In genomic region chr12:100126968-100127865, GRCm38 (mm10) we compare ENCODE assay signal across 12 mouse cellular contexts. TPM values are rescaled to one million over a fixed set of nuclear protein-coding genes. Genes with fewer than 3 reads are reported as not detected.
A peak's percentile ranks its signal among the peaks of the same experiment; 100 is the strongest.
DNase-seq lines count a peak whose midpoint lies in the region; ATAC-seq lines count a peak whose summit lies in the region.
"Had no signal": no experiment of that assay in that cellular context is flagged by ENCODE, and none has a peak within 500 bp of the region (broad histone marks: within the 10 kb centered on the region; RNA-seq: fewer than 3 reads in every experiment).

No protein-coding gene starts in this region.

- peaks cover 10% of the 10 kb centered on the region for H3K4me1 ChIP-seq in intestine, embryonic 14.5 days (replicated peaks; ENCODE audit: control insufficient read depth, insufficient read depth, low read length)
- peaks cover 5% of the 10 kb centered on the region; the same call in 1 of the 2 replicates for H3K4me1 ChIP-seq in intestine, embryonic 15.5 days (replicated peaks)
- no peaks in the 10 kb centered on the region for H3K4me1 ChIP-seq in midbrain, embryonic 13.5 days (replicated peaks)
- H3K4me1 ChIP-seq in midbrain, embryonic 15.5 days: no peaks in the 10 kb centered on the region
- peaks cover 22% of the 10 kb centered on the region for H3K4me1 ChIP-seq in liver, embryonic 12.5 days
- peaks cover 3% of the 10 kb centered on the region; the same call in 1 of the 2 replicates for H3K4me1 ChIP-seq in stomach, embryonic 16.5 days (ENCODE audit: control insufficient read depth, insufficient read depth, low read length)
- H3K4me1 ChIP-seq: forebrain, embryonic 15.5 days had no signal

- no peak overlapping the region for H3K9ac ChIP-seq in intestine, embryonic 14.5 days (ENCODE audit: low read length)
- H3K9ac ChIP-seq in intestine, embryonic 15.5 days: no peak overlapping the region
- no peak overlapping the region for H3K9ac ChIP-seq in midbrain, embryonic 13.5 days (replicated peaks)
- H3K9ac ChIP-seq in midbrain, embryonic 15.5 days: no peak overlapping the region
- no peak overlapping the region for H3K9ac ChIP-seq in liver, embryonic 12.5 days
- H3K9ac ChIP-seq in stomach, embryonic 16.5 days (ENCODE audit: low read length): no peak overlapping the region
- H3K9ac ChIP-seq: forebrain, embryonic 15.5 days; liver, embryonic 15.5 days had no signal

- 66% methylated on average over 17 of the region's 17 CpGs for WGBS in intestine, embryonic 14.5 days
- 66% methylated on average over 17 of the region's 17 CpGs for WGBS in intestine, embryonic 15.5 days
- 90% methylated on average over 17 of the region's 17 CpGs for WGBS in midbrain, embryonic 13.5 days
- 88% methylated on average over 17 of the region's 17 CpGs for WGBS in midbrain, embryonic 15.5 days
- WGBS in liver, embryonic 12.5 days (ENCODE audit: insufficient replicate concordance): 46% methylated on average over 17 of the region's 17 CpGs
- 71% methylated on average over 17 of the region's 17 CpGs for WGBS in stomach, embryonic 16.5 days

- H3K27me3 ChIP-seq in intestine, embryonic 14.5 days (replicated peaks; ENCODE audit: control insufficient read depth, insufficient read depth, low read length): no peaks in the 10 kb centered on the region
- no peaks in the 10 kb centered on the region for H3K27me3 ChIP-seq in intestine, embryonic 15.5 days (replicated peaks)
- H3K27me3 ChIP-seq in midbrain, embryonic 13.5 days: no peaks in the 10 kb centered on the region
- H3K27me3 ChIP-seq in midbrain, embryonic 15.5 days (replicated peaks): no peaks in the 10 kb centered on the region
- H3K27me3 ChIP-seq in liver, embryonic 12.5 days (replicated peaks): no peaks in the 10 kb centered on the region
- no peaks in the 10 kb centered on the region for H3K27me3 ChIP-seq in stomach, embryonic 16.5 days (ENCODE audit: control insufficient read depth, insufficient read depth, low read length)
- H3K27me3 ChIP-seq: forebrain, embryonic 15.5 days; liver, embryonic 15.5 days had no signal

- ATAC-seq in intestine, embryonic 14.5 days (replicated peaks; ENCODE audit: low FRiP score, low TSS enrichment, low read depth): no peak
- no peak for ATAC-seq in intestine, embryonic 15.5 days
- ATAC-seq in midbrain, embryonic 13.5 days: no peak
- no peak for ATAC-seq in midbrain, embryonic 15.5 days (replicated peaks)
- 0 out of 2 replicates have a peak, but pooled peaks have one; percentile 42 for ATAC-seq in liver, embryonic 12.5 days
- no peak for ATAC-seq in stomach, embryonic 16.5 days (ENCODE audit: insufficient read depth, low FRiP score)
- ATAC-seq: forebrain, embryonic 15.5 days had no signal

- H3K4me3 ChIP-seq in intestine, embryonic 14.5 days (ENCODE audit: low read depth, low read length): no peak overlapping the region
- no peak overlapping the region for H3K4me3 ChIP-seq in intestine, embryonic 15.5 days (replicated peaks)
- H3K4me3 ChIP-seq in midbrain, embryonic 13.5 days (replicated peaks): no peak overlapping the region
- H3K4me3 ChIP-seq in midbrain, embryonic 15.5 days: no peak overlapping the region
- H3K4me3 ChIP-seq in liver, embryonic 12.5 days: no peak overlapping the region
- no peak overlapping the region for H3K4me3 ChIP-seq in stomach, embryonic 16.5 days (replicated peaks; ENCODE audit: low read length)
- H3K4me3 ChIP-seq: forebrain, embryonic 15.5 days; liver, embryonic 15.5 days had no signal

- no peak for DNase-seq in intestine, embryonic 14.5 days (ENCODE audit: low spot score)
- DNase-seq in embryo, embryonic 11 days: no peak
- DNase-seq in spleen, postnatal 10 days (ENCODE audit: low spot score in 2 of 2): no peak
- DNase-seq: cerebellum, adult 9-10 months; retina, postnatal 1 day had no signal

- no peaks in the 10 kb centered on the region for H3K9me3 ChIP-seq in intestine, embryonic 14.5 days (ENCODE audit: control insufficient read depth, low read length)
- H3K9me3 ChIP-seq in intestine, embryonic 15.5 days: no peaks in the 10 kb centered on the region
- H3K9me3 ChIP-seq in midbrain, embryonic 13.5 days: no peaks in the 10 kb centered on the region
- no peaks in the 10 kb centered on the region for H3K9me3 ChIP-seq in midbrain, embryonic 15.5 days
- no peaks in the 10 kb centered on the region for H3K9me3 ChIP-seq in liver, embryonic 12.5 days (replicated peaks)
- H3K9me3 ChIP-seq in stomach, embryonic 16.5 days (replicated peaks; ENCODE audit: control insufficient read depth, low read length): no peaks in the 10 kb centered on the region
- H3K9me3 ChIP-seq: forebrain, embryonic 15.5 days; liver, embryonic 15.5 days had no signal

- no peak overlapping the region for H3K4me2 ChIP-seq in intestine, embryonic 14.5 days (ENCODE audit: low read length)
- no peak overlapping the region for H3K4me2 ChIP-seq in intestine, embryonic 15.5 days (replicated peaks)
- H3K4me2 ChIP-seq in midbrain, embryonic 13.5 days (replicated peaks): no peak overlapping the region
- no peak overlapping the region for H3K4me2 ChIP-seq in midbrain, embryonic 15.5 days
- H3K4me2 ChIP-seq in liver, embryonic 12.5 days: no peak overlapping the region
- H3K4me2 ChIP-seq in stomach, embryonic 16.5 days (ENCODE audit: low read depth, low read length): no peak overlapping the region
- H3K4me2 ChIP-seq: forebrain, embryonic 15.5 days; liver, embryonic 15.5 days had no signal

- peaks cover 83% of the 10 kb centered on the region for H3K36me3 ChIP-seq in intestine, embryonic 14.5 days (ENCODE audit: control insufficient read depth, insufficient read depth, low read length)
- peaks cover 39% of the 10 kb centered on the region for H3K36me3 ChIP-seq in intestine, embryonic 15.5 days
- peaks cover 90% of the 10 kb centered on the region for H3K36me3 ChIP-seq in midbrain, embryonic 13.5 days
- peaks cover 61% of the 10 kb centered on the region for H3K36me3 ChIP-seq in midbrain, embryonic 15.5 days (replicated peaks)
- H3K36me3 ChIP-seq in liver, embryonic 12.5 days: peaks cover 90% of the 10 kb centered on the region
- peaks cover 35% of the 10 kb centered on the region for H3K36me3 ChIP-seq in stomach, embryonic 16.5 days (ENCODE audit: control insufficient read depth, insufficient read depth, low read length)

- H3K27ac ChIP-seq in intestine, embryonic 14.5 days (ENCODE audit: low read depth): peak overlapping the region; percentile 48; the same call in 1 of the 2 replicates
- no peak overlapping the region; the same call in 1 of the 2 replicates for H3K27ac ChIP-seq in intestine, embryonic 15.5 days
- H3K27ac ChIP-seq in midbrain, embryonic 13.5 days: peak overlapping the region; percentile 19; the same call in 1 of the 2 replicates
- H3K27ac ChIP-seq in midbrain, embryonic 15.5 days: no peak overlapping the region
- H3K27ac ChIP-seq in liver, embryonic 12.5 days: peak overlapping the region; percentile 52; the same call in 1 of the 2 replicates
- 0 out of 2 replicates have a peak overlapping the region, but pooled peaks have one; percentile 2 for H3K27ac ChIP-seq in stomach, embryonic 16.5 days (ENCODE audit: low read length)
- H3K27ac ChIP-seq: forebrain, embryonic 15.5 days; liver, embryonic 15.5 days had no signal

RNA-seq across cellular contexts. Expression of gene Psmc1, which starts 17.3 kb away (rescaled TPM):
- polyA plus RNA-seq in intestine, embryonic 14.5 days (2014; fragmentation: Nextera tagmentation; extraction: Ambion mirVana): 242 and 273 TPM in 2 replicates
- 228 and 235 TPM in 2 replicates for polyA plus RNA-seq in intestine, embryonic 15.5 days (2015; fragmentation: Nextera tagmentation; extraction: Ambion mirVana)
- 281 and 297 TPM in 2 replicates for polyA plus RNA-seq in midbrain, embryonic 13.5 days (2015; fragmentation: Nextera tagmentation; extraction: Ambion mirVana)
- 261 and 267 TPM in 2 replicates for polyA plus RNA-seq in midbrain, embryonic 15.5 days (2015; fragmentation: Nextera tagmentation; extraction: Ambion mirVana)
- polyA plus RNA-seq in liver, embryonic 12.5 days (2016; fragmentation: Nextera tagmentation; extraction: Ambion mirVana): 212 and 224 TPM in 2 replicates
- 237 and 242 TPM in 2 replicates for polyA plus RNA-seq in stomach, embryonic 16.5 days (2015; fragmentation: Nextera tagmentation; extraction: Ambion mirVana)

RNA-seq across cellular contexts. Expression of gene Nrde2, which starts 32.2 kb away (rescaled TPM):
- 13.7 and 14.4 TPM in 2 replicates for polyA plus RNA-seq in intestine, embryonic 14.5 days (2014; fragmentation: Nextera tagmentation; extraction: Ambion mirVana)
- polyA plus RNA-seq in intestine, embryonic 15.5 days (2015; fragmentation: Nextera tagmentation; extraction: Ambion mirVana): 10.2 and 12.1 TPM in 2 replicates
- polyA plus RNA-seq in midbrain, embryonic 13.5 days (2015; fragmentation: Nextera tagmentation; extraction: Ambion mirVana): 14.2 and 14.3 TPM in 2 replicates
- polyA plus RNA-seq in midbrain, embryonic 15.5 days (2015; fragmentation: Nextera tagmentation; extraction: Ambion mirVana): 12.2 and 14.1 TPM in 2 replicates
- 6.9 and 8.6 TPM in 2 replicates for polyA plus RNA-seq in liver, embryonic 12.5 days (2016; fragmentation: Nextera tagmentation; extraction: Ambion mirVana)
- 9.2 and 11.1 TPM in 2 replicates for polyA plus RNA-seq in stomach, embryonic 16.5 days (2015; fragmentation: Nextera tagmentation; extraction: Ambion mirVana)

Comparison
In these comparisons a context has a peak if more than half of its experiments do, and no peak if none do; other contexts are left out.
1. H3K27ac ChIP-seq: peak in intestine, embryonic 14.5 days (single experiment), midbrain, embryonic 13.5 days (single experiment), liver, embryonic 12.5 days (single experiment) and stomach, embryonic 16.5 days (single experiment); none in intestine, embryonic 15.5 days (single experiment) and midbrain, embryonic 15.5 days (single experiment).